Mouse (Mus musculus): Measurements from ENCODE around the gene Nedd4. TPM values are rescaled to one million over a fixed set of nuclear protein-coding genes. Genes with fewer than 3 reads are reported as not detected.

Nedd4 gene
- total and polyA plus RNA-seq, 3 experiments = 129 to 357 (median 317) TPM

- Histone ChIP-seq H3K27ac (no peak overlapping the region; the same call in 1 of the 2 replicates), H3K79me2 (replicated peaks; ENCODE audit: control insufficient read depth, insufficient read depth, low read length) (no peaks in the 10 kb centered on the region), H3K4me1 (ENCODE audit: control insufficient read depth, insufficient read depth, low read length) (peaks cover 8% of the 10 kb centered on the region), H3K36me3 (ENCODE audit: control insufficient read depth, insufficient read depth, low read length) (peaks cover 6% of the 10 kb centered on the region), H3K27me3 (ENCODE audit: control insufficient read depth, insufficient read depth, low read length) (no peaks in the 10 kb centered on the region), H3K4me3 (no peak overlapping the region), H3K9ac (ENCODE audit: low read depth, low read length) (no peak overlapping the region)
- DNase-seq = no peak
- no peak for TF ChIP-seq CTCF (IDR thresholded peaks at IDR 0.05)
- TF ChIP-seq POLR2A (IDR thresholded peaks at IDR 0.05; ENCODE audit: insufficient read depth, low read depth, low read length) = no peak
- TF ChIP-seq EP300 (IDR thresholded peaks at IDR 0.05; ENCODE audit: insufficient read depth, low read depth, low read length) = no peak
- intact Hi-C loops (cut with DNase I) = no loop called here
- 81% methylated on average over 1 of the region's 1 CpGs for WGBS
Observed at GRCm38 (mm10) chr9:72627598-72627997, 34.5 kb upstream of the Nedd4 start.

- DNase-seq = peak in 1 of 2 experiments; percentile 57
Observed at GRCm38 (mm10) chr9:72628591-72628990, 33.6 kb upstream of the Nedd4 start.

GRCm38 (mm10) chr9:72632198-72632597, 29.9 kb upstream of the Nedd4 start:
- peaks cover 6% of the 10 kb centered on the region for H3K36me3 ChIP-seq (ENCODE audit: control insufficient read depth, insufficient read depth, low read length)
- H3K27ac ChIP-seq = no peak overlapping the region
- no peaks in the 10 kb centered on the region for H3K27me3 ChIP-seq (ENCODE audit: control insufficient read depth, insufficient read depth, low read length)
- H3K4me1 ChIP-seq (ENCODE audit: control insufficient read depth, insufficient read depth, low read length) = peaks cover 8% of the 10 kb centered on the region
- H3K9ac ChIP-seq (ENCODE audit: low read depth, low read length) = no peak overlapping the region
- no peak for DNase-seq
- no peak overlapping the region for H3K4me3 ChIP-seq
- H3K79me2 ChIP-seq (replicated peaks; ENCODE audit: control insufficient read depth, insufficient read depth, low read length) = no peaks in the 10 kb centered on the region
- 45% methylated on average over 1 of the region's 1 CpGs for WGBS
- intact Hi-C loops (cut with DNase I) = no loop called here
- TF ChIP-seq POLR2A (IDR thresholded peaks at IDR 0.05; ENCODE audit: insufficient read depth, low read depth, low read length) (no peak), CTCF (IDR thresholded peaks at IDR 0.05) (no peak), EP300 (IDR thresholded peaks at IDR 0.05; ENCODE audit: insufficient read depth, low read depth, low read length) (no peak)

More at GRCm38 (mm10) chr9:72628591-72628990, 33.6 kb upstream of the Nedd4 start:
- H3K36me3 ChIP-seq (ENCODE audit: control insufficient read depth, insufficient read depth, low read length) = peaks cover 6% of the 10 kb centered on the region
- 2% methylated on average over 2 of the region's 2 CpGs for WGBS
- peak overlapping the region; percentile 62 for H3K27ac ChIP-seq
- no peaks in the 10 kb centered on the region for H3K79me2 ChIP-seq (replicated peaks; ENCODE audit: control insufficient read depth, insufficient read depth, low read length)
- intact Hi-C loops (cut with DNase I) = no loop called here
- H3K4me1 ChIP-seq (ENCODE audit: control insufficient read depth, insufficient read depth, low read length) = peaks cover 8% of the 10 kb centered on the region
- H3K27me3 ChIP-seq (ENCODE audit: control insufficient read depth, insufficient read depth, low read length) = no peaks in the 10 kb centered on the region
- H3K4me3 ChIP-seq = no peak overlapping the region
- TF ChIP-seq CTCF (IDR thresholded peaks at IDR 0.05) = no peak
- no peak for TF ChIP-seq EP300 (IDR thresholded peaks at IDR 0.05; ENCODE audit: insufficient read depth, low read depth, low read length)
- TF ChIP-seq POLR2A (IDR thresholded peaks at IDR 0.05; ENCODE audit: insufficient read depth, low read depth, low read length) = no peak
- H3K9ac ChIP-seq (ENCODE audit: low read depth, low read length) = no peak overlapping the region

- no peak for DNase-seq
- no peak; the same call in 1 of the 2 replicates for TF ChIP-seq CTCF (IDR thresholded peaks at IDR 0.05)
- TF ChIP-seq EP300 (IDR thresholded peaks at IDR 0.05; ENCODE audit: insufficient read depth, low read depth, low read length) = no peak
- no peak for TF ChIP-seq POLR2A (IDR thresholded peaks at IDR 0.05; ENCODE audit: insufficient read depth, low read depth, low read length)
Observed at GRCm38 (mm10) chr9:72635134-72635533, 27.0 kb upstream of the Nedd4 start.

GRCm38 (mm10) chr9:72636547-72636946, 25.6 kb upstream of the Nedd4 start:
- peaks cover 7% of the 10 kb centered on the region for H3K4me1 ChIP-seq (ENCODE audit: control insufficient read depth, insufficient read depth, low read length)
- intact Hi-C loops (cut with DNase I) = no loop called here
- H3K36me3 ChIP-seq (ENCODE audit: control insufficient read depth, insufficient read depth, low read length) = peaks cover 5% of the 10 kb centered on the region
- WGBS = 86% methylated on average over 7 of the region's 7 CpGs
- no peak overlapping the region for H3K4me3 ChIP-seq
- no peaks in the 10 kb centered on the region for H3K27me3 ChIP-seq (ENCODE audit: control insufficient read depth, insufficient read depth, low read length)
- H3K79me2 ChIP-seq (replicated peaks; ENCODE audit: control insufficient read depth, insufficient read depth, low read length) = no peaks in the 10 kb centered on the region
- H3K9ac ChIP-seq (ENCODE audit: low read depth, low read length) = no peak overlapping the region
- H3K27ac ChIP-seq = no peak overlapping the region
- no peak for DNase-seq
- no peak for TF ChIP-seq POLR2A (IDR thresholded peaks at IDR 0.05; ENCODE audit: insufficient read depth, low read depth, low read length)
- TF ChIP-seq EP300 (IDR thresholded peaks at IDR 0.05; ENCODE audit: insufficient read depth, low read depth, low read length) = no peak
- no peak for TF ChIP-seq CTCF (IDR thresholded peaks at IDR 0.05)

More at GRCm38 (mm10) chr9:72635134-72635533, 27.0 kb upstream of the Nedd4 start:
- H3K79me2 ChIP-seq (replicated peaks; ENCODE audit: control insufficient read depth, insufficient read depth, low read length) = no peaks in the 10 kb centered on the region
- H3K36me3 ChIP-seq (ENCODE audit: control insufficient read depth, insufficient read depth, low read length) = no peaks in the 10 kb centered on the region
- no peaks in the 10 kb centered on the region for H3K27me3 ChIP-seq (ENCODE audit: control insufficient read depth, insufficient read depth, low read length)
- H3K27ac ChIP-seq = no peak overlapping the region; the same call in 1 of the 2 replicates
- intact Hi-C loops (cut with DNase I) = loop anchor here (1.0 kb wide), 1 partner anchor 37 kb away; no protein-coding TSS in a partner anchor
- peaks cover 2% of the 10 kb centered on the region; the same call in 1 of the 2 replicates for H3K4me1 ChIP-seq (ENCODE audit: control insufficient read depth, insufficient read depth, low read length)
- no peak overlapping the region for H3K9ac ChIP-seq (ENCODE audit: low read depth, low read length)
- H3K4me3 ChIP-seq = no peak overlapping the region

GRCm38 (mm10) chr9:72637243-72637642, 24.9 kb upstream of the Nedd4 start:
- WGBS = 86% methylated on average over 8 of the region's 8 CpGs
- TF ChIP-seq POLR2A (IDR thresholded peaks at IDR 0.05; ENCODE audit: insufficient read depth, low read depth, low read length) (no peak), CTCF (IDR thresholded peaks at IDR 0.05) (no peak), EP300 (IDR thresholded peaks at IDR 0.05; ENCODE audit: insufficient read depth, low read depth, low read length) (no peak)

More at GRCm38 (mm10) chr9:72637243-72637642, 24.9 kb upstream of the Nedd4 start:
- no peak overlapping the region for H3K9ac ChIP-seq (ENCODE audit: low read depth, low read length)
- H3K27ac ChIP-seq = no peak overlapping the region
- H3K27me3 ChIP-seq (ENCODE audit: control insufficient read depth, insufficient read depth, low read length) = no peaks in the 10 kb centered on the region
- intact Hi-C loops (cut with DNase I) = no loop called here
- no peak overlapping the region for H3K4me3 ChIP-seq
- no peak for DNase-seq
- H3K36me3 ChIP-seq (ENCODE audit: control insufficient read depth, insufficient read depth, low read length) = peaks cover 5% of the 10 kb centered on the region
- H3K4me1 ChIP-seq (ENCODE audit: control insufficient read depth, insufficient read depth, low read length) = peaks cover 7% of the 10 kb centered on the region
- no peaks in the 10 kb centered on the region for H3K79me2 ChIP-seq (replicated peaks; ENCODE audit: control insufficient read depth, insufficient read depth, low read length)
